Comparison of ENCODE assay signal across 11 mouse cellular contexts in genomic region chr17:66048795-66049194, GRCm38 (mm10).
"Had no signal": no experiment of that assay in that cellular context is flagged by ENCODE, and none has a peak within 500 bp of the region (broad histone marks: within the 10 kb centered on the region; RNA-seq: fewer than 3 reads in every experiment).

No protein-coding gene starts in this region.

- H3K9ac ChIP-seq: liver, embryonic 15.5 days; midbrain, embryonic 15.5 days; neural tube, embryonic 12.5 days had no signal

- DNase-seq: kidney, adult 18-20 months; lung, adult 2 months; lung, postnatal 4 days; thymus, adult 18-20 months; thymus, postnatal 14 days had no signal

- H3K4me3 ChIP-seq: layer of hippocampus, adult 2 months; liver, embryonic 15.5 days; midbrain, embryonic 15.5 days; neural tube, embryonic 12.5 days had no signal

- H3K27ac ChIP-seq: layer of hippocampus, adult 2 months; liver, embryonic 15.5 days; midbrain, embryonic 15.5 days; neural tube, embryonic 12.5 days had no signal

- H3K27me3 ChIP-seq: liver, embryonic 15.5 days; midbrain, embryonic 15.5 days; neural tube, embryonic 12.5 days had no signal

- ATAC-seq: lung, postnatal 0 days; midbrain, embryonic 15.5 days had no signal

- H3K9me3 ChIP-seq: liver, embryonic 15.5 days; midbrain, embryonic 15.5 days; neural tube, embryonic 12.5 days had no signal

- H3K4me2 ChIP-seq: liver, embryonic 11.5 days; liver, embryonic 15.5 days; midbrain, embryonic 15.5 days; neural tube, embryonic 12.5 days had no signal

- H3K4me1 ChIP-seq: liver, embryonic 15.5 days; midbrain, embryonic 15.5 days; neural tube, embryonic 12.5 days had no signal
